Mouse (Mus musculus) layer of hippocampus, adult 8-10 months (tissue): ENCODE data around the gene Rgma. TPM values are rescaled to one million over a fixed set of nuclear protein-coding genes. Genes with fewer than 3 reads are reported as not detected.

Experiments
- DNase-seq, 2 experiments: peaks; one replicate each; pipeline ENCODE4 v3.0.0; 2022; ENCODE audit warnings: low spot score in 2 of 2
- total RNA-seq, 4 experiments: library from RNA; stranded (reverse); gene quantifications; 2 replicates each; pipeline ENCODE4 v1.2.4; 2022

Rgma gene
- total RNA-seq, 4 experiments from 2014 or later, result 49.5 to 64.5 (median 55.7) TPM

DNA sequence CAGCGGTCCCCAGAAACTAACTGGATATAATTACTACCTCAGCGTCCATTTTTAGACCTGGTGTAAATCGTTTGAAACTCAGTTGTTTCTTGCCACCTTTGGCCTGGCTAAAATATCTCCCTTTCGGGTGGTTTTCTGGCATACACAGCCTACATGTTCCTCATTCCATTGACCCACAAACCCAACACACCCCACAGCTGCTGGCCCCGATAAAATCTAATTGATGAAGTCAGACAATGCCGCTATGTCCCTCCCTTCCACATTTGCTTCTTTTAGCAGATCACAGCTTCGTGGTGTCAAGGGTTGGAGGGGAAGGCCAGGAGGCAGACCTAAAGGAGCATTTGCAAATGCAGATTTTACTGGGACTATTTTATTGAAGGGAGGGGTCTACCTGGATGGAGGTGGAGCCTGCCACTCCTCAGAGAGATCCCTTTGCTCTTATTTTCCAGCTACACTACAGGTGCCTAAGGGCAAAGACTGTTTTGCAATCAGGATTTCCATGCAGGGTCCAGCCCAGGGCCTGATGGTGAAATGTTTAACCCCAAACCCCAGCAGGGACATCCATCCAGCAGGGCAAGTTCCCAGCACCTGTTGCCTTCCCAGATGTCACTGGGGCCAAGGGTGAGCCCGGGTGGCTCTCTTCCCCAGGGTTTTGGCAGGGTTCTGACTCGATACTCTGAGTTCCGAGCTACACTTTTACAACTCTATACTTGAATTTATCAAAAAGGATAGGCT is 3.6 kb upstream of the Rgma start:
- DNase-seq, result no peak

DNA sequence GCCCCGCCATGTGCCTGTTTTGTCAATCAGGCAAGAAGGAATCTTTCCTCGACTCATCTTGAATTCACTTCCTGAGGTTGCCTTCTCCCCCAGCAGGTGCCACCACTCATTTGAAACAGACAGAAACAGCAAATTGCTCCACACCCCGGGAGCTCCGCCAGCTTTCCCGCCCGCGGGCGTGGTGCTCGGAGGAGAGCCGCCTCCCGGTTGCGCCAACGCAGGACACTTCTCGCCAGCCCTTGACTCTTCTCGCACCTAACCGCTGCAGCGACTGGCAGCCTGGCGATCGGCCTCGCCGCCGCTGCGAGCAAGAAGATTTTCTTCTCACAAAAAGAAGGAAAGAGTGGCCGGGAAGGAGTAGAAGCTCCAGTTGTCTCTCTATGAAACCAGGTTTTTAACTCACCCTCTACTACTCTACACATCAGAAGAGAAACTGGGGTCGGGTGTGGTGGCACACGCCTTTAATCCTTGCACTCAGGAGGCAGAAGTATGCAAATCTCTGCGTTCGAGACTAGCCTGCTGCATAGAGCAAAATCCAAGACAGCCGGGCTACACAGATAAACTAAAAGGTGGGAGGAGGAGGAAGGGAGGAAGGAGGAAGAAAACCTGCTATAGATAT is 2.8 kb upstream of the Rgma start:
- DNase-seq, result peak; percentile 45 to 60

DNA sequence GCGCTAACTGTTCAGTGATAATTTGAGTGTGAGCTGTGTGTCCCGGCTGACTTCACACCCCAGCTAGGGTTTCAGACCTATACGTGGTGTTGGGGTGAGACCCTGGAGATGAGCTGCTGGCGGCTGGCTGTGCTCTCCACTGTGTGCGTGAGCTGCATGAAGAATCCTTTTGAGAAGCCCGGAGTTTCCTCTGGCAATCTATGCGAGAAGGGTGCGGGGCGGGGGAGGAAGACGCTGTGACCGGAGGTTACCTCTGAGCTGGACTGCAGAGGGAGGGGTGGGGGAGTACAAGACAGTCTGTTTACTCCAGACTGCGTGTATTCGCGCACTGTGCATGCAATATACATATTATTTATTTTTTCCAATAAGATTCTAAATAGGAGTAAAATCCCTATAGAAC is 582 bp upstream of the Rgma start:
- peak; percentile 31 to 43 for DNase-seq

DNA sequence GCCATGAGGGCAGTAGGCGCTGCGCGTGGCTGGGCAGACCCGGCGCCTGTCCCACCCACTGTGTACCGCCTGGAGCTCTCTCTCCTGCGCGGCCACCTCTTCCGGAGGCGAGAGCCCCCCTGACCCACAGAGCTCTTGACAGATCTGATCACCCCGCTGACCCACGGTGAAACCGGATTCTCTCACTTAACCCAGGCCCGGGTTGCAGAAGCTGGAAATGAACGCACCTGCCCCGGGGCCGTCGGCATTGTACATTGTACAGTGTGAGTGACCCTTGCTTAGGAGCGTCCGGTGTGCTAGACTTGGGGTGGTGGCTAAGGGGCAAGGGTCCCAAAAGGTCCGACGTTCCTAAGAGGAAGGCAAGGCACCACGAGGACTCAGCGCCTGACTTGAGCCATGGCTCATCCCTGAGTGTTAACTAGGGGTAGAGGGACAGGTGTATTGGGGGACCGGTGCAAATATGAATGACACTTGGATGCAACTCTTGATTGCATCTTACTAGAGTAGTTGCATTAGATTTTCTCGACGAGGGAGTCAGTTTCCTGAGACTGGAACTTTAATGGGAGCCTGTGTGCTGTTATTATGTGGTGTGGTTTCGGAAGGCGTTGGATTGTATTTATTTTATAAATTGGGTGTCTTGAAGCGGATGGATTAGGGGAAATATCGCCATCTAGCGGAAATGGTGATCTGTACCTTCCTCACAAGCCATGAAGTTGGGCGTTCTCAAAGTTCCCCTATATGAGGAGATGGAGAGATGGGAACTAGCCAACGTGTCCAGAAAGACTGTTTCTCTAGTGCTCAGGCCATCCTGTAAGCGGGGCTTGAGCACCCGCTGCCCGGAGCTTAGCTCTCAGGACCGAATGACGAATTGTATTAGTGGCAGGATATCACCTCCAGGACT is 1.0 kb downstream of the Rgma start:
- peak; percentile 72 to 81 for DNase-seq

DNA sequence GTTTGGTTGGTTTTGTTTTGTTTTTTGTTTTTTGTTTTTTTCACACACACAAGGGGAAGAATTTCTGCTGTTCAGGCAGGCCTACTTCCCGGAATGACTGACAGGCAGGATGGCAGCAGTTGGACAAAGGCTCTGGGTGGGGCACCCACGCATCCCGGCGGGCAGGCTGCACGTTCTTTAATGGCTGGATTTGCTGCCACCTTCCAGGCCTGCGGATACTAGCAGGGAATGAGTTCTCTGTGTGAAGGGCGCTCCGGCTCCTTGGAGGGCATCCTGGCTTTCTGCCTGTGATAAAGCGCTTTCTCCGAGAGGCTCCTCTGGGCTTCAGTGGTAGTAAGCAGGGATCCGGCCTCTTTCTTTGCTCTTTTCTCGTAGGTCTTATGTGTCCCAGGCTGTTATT is 2.0 kb downstream of the Rgma start:
- peak in 1 of 2 experiments; percentile 17 for DNase-seq

DNA sequence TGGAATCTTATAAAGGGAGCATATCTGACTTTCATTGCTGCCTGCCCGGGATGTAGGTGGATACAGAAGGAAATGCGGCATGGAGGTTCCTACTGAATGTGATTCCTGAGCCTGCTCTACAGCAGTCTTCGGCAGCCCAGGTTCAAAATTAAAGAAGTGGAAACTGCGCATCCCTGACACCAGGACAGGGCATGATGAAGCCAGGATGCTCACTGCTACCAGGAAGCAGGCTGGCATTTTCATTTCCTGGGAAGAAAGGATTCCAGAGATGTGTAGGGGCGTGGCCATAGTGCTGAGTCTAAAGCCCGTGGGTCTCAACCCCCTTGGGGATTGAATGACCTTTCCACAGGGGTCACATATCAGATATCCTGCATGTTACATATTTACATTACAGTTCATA is 2.7 kb downstream of the Rgma start:
- no peak for DNase-seq

DNA sequence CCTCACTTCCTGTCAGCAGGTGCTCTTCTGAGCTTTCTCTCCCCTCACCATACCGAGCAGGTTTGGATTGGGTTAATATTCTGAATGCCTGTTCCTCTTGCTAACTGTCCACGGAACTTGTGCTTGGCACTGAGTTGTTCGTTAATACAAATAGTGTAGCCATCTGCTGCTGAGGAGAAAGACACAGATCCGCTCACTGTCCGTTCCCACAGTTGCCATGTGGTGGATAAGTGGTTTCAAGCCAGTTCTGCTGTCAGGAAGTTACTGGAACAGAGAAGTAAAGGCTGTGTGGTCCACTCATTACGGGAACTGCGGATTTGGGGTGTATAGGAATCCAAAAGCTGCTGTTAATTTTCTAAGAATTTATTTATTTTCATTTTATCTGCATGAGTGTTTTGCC is 7.5 kb downstream of the Rgma start:
- no peak for DNase-seq

DNA sequence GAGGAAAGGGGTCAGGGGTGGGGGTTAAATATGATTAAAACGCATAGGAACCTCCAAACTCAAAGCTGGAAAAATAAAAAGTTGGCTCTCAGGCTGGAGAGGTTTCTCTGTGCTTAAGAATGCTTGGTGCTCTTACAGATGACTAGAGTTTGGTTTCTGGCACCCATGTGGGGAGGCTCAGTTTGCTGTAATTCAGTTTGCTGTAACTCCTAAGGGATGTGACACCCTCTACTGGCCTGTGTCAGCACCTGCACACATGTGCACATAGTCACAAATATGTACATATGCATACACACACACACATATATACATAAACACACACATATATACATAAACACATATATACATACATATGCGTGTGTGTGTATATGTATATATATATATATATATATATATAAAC is 13.6 kb downstream of the Rgma start:
- no peak for DNase-seq

DNA sequence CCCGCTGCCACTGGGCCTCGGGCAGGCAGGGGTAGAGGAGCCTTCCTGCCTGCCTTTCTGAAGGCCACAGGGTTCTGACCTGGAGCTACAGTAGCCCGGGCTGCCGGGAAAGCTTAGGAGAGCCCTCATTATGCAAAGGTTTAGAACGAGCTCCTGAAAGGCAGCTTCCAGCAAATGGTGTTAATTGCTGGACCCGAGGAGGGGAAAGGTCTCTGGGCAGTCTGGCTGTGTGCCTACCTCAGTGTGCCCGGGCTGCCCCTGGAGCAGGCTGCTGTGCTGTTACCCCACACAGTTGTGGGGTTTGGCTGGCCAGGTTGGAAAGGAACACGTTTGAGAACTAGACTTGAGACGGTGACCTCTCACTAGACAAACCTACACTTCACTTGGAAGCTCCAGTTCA is 14.1 kb downstream of the Rgma start:
- no peak for DNase-seq

DNA sequence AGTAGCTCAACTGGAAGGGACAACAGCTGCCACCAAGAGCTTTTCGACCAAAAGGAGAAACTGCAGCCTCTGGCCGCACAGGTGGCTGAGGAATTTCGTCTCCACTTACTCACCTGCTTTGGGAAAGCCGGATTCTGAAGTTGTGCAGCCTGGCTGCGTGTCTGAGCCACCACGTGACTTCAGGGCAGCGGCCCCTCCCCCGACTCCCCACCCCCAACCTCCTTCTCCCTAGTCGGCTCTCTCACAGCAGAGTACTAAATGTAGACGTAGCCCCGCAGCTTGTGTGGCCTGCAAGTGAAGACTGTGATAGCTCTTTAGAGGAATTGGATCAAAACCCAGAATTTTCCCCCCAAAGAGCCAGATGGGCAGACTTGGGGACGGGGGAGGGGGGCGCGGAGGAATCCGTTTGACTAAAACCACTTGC is 14.6 kb downstream of the Rgma start:
- DNase-seq, result no peak

DNA sequence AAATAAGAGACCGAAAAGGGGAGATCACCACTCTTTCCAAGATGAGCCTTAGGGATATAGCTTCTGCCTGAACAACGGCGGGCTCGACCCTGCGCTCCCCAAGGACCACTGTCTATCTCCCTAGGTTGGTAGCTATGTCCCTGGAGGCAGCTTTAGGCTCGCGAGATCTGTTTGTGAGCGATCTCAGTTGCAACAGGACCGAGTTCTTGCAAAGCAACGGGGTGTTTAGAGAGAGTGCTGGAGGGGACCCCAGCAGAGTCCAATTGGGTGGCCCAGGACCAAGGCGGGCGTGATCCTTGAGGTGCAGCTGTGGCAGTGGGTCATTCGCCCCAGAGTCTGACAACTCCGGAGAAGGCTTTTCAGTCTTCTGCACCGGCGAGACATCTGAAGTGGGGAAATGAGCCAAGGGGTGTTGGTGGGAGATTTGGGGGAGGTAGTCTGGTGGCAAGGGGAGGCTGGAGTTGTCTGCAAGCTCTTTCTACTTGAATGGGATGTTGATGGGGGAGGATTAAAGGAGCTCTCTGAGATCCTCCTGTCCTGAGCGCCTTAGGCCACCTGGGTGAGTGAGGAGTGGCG is 15.2 kb downstream of the Rgma start:
- no peak for DNase-seq

DNA sequence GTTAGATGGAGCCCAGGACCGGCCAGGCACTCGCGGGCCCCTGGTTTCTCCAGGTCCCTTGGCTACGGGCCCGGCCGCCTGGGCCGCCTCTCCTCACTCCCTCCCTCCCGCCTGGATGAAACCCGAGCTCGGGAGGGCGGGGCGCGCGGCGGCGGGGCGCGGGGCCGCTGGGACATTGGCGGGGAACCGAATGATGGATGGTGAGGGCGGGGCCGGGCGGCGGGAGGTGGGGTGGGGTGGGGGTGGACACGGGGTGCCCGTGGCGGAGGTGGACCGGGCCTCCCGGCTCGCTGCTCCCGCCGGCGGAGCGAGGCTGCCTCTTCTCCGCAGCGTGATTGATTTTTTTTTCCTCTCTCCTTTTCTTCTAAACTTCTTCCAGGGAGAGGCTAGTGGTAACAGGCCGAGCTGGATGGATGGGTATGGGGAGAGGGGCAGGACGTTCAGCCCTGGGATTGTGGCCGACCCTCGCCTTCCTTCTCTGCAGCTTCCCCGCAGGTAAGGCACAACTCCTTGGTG is 15.8 kb downstream of the Rgma start:
- DNase-seq, result peak in 1 of 2 experiments; percentile 77

DNA sequence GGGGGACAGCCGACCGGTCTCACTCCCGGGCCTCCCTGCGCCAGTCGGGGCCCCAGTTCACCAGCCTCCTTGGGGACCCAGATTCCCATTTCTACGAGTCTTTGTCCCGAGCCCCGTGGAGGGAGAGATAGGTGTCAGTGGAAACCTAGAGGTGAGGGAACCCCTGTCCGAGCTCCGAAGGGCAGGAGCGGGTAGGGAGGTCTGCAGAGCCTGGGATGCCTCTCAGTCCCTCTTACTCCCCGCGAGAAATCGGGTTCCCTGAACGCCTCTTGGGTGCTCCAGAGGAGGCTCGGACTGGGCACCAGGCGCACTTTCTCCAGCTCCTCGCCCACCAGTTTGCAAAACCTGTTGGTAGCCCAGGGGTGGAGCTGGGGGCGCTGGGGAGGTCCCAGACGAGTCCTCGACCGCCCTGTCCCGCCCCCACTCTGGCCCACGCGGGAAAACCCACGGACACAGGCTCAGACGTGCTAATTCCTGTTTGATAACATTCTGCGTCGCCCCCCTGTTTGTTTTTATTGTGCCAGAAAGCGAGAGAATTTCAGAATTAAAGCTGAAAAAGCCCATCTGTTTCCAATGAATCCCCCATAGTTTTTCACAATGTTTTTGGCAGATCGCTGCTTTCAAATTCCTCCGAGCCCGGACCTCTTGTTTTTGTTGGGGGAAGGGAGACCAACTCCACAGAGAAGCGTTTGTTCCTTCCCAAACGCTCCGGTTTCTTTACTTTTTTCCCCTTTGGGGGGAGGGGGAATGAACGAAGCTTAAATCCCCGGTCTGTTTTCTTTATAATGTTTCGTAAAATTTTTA is 16.4 kb downstream of the Rgma start:
- DNase-seq, result peak in 1 of 2 experiments; percentile 52

DNA sequence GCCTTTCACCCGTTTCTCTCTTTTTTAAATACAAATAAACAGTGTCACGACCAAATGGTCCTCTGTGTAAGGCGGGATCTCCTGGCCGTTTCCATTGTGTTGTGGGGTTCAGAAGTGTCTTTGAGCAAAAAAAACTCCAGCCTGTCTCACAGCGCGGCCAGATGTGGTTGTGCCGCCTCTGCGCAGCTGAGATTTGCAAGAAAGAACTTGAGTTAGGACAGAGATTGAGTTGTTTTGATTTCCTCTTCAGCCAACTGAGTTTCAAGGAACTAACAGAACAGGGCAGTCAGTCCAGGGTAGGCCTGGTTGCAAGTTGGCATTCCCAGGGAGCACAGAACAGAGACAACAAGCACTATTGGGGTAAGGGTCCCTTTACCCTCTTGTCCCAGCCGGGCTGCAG is 17.1 kb downstream of the Rgma start:
- no peak for DNase-seq

DNA sequence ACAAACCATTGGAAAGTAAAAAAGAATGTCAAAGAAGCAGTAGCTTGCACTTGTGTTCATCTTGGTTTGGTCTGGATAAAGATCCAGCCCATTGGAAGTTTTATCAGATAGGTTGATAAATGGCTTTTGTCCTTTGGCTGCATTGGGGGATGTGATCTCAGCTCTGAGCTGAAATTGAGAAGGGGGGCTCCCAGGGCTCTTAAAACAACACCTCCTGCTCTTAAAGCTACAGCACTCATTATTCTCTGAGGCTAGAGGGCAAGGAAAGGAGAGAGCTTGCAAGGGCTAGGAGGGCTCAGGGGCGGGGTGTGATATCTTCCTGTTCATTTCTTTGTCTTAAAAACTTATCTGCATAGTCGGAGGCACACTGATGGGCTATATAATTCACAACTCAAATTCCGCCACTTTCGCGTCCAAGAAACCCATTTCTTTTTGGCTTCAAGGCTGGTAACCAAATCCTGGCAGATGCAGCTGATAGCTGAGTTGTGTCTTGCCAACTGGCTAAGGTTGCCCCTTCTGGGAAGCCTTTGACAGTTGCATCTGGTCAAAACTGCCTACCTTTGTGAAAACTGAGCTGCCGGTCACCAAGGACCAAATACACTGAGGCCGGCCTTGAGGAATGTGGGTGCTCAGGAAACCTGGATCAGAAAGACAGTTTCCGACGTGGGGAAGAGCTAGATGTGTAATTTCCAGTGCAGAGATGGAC is 18.2 kb downstream of the Rgma start:
- DNase-seq, result no peak

DNA sequence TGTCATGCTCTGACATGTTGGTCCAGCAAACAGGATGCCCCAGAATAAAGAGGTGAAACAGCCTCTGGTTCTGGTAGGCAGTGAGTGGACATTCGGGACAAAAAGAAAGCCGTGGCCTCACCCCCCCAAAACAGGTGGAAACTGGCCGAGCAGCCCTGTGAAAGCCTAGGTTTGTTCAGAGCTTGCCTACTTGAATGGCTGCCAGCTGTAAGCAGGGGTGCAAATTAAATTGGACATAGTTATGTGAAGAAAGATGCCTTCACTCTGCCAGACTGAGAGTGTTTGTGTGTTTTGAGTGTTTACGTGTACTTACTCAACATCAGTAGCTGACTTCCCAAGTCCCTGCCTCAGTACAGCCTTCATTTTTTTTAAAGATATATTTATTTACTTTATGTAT is 18.7 kb downstream of the Rgma start:
- no peak for DNase-seq

DNA sequence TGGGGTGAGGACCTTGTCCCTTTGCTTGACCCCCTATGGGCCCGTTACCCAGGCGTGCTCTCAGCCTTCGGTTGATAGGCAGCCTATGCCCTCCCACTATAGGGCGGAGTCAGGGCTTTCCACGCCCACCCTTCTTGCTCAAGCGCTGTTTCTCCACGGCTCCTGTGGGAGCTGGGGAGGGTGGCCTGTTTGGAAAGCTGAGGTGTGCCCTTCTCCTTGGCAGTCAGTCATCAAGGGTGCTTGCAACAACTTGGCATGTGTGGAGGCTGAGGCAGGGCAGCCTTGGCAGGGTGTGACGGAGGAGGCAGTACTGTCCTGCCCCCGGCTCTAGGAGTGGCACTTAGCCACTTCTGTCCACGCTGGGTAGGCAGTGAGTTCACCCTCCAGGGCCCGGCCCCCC is 23.0 kb downstream of the Rgma start:
- DNase-seq, result peak in 1 of 2 experiments; percentile 55

DNA sequence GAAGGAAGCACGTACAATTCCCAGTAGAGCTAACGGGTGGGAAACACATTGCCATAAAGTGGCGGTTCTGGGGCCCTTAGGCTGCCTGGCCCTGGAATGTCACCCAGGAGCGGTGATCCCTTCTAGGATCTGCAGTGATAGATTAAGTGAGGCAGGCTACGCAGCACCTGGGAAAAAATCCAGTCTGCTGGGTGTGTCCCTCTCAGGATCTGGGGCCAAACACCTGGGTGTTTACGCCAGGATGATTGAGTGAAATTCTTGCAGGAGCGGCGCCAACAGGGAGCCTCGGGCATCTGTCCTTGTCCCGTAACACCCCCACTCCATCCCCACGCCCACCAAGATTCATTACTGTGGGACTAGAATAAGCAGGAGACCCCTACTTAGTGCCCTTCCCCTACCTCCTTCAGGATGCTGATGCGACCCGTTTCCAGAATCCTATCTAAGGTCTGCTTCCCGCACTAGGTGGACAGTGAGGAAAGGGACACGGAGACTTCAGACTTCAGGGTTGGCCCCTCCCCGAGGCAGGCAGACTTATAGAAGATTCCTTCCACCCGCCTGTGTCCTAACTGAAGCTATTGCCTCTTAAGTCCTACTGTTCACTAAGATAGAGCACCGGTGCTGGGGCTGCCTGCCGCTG is 23.6 kb downstream of the Rgma start:
- no peak for DNase-seq

DNA sequence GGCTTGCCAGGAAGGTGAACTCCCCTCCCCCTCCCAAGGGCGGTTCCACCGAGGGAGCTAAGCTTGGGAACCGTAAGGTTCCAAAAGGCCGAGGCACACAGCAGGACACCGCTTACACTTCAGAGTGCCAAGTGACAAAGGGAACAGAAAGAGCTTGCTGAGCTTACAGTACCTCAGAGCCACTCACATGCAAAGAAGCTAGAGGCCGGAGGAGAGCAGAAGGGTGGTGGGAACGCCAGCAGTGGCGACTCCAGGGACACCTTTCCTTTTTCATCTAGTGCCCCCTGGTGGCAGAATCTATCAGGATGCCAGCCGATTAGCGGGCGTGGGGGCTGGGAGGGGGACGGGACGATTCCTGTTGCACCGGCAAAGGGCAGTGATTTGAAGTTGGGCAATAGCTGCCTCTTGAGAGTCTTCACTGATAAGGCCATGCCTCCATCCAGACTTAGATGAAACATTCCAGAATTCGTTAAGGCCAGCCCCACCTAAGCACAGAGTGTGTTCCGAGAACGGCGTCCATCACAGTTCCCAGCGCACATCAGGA is 24.3 kb downstream of the Rgma start:
- peak in 1 of 2 experiments; percentile 65 for DNase-seq
